Mouse (Mus musculus): ENCODE data around the gene Dolpp1.

Gene Dolpp1

DNA sequence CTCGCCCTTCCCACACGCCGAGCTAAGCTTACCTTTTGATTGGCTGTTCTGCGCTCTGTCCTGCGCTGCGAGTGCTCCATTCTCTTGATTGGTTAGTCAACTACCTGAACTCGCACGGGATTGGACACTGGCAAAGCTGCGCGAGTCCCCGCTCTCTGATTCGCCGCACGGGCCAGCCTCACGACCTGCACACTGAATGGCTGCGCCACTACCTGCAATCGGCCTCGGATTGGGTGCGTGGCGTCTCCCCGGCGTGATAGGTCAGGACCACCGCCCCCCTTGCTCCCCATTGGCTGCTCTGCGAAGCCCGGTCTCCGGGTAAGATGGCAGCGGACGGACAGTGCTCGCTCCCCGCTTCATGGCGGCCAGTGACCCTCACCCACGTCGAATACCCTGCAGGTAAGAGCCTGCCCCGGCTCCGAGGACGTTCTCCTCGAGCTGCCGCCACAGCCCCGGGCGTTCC, at the start of gene Dolpp1:
Gene Dolpp1 (plus strand): TSS at position 141 of the 463 bp plus-strand sequence.
- peak; percentile 98 for DNase-seq (ENCODE audit: low spot score)

DNA sequence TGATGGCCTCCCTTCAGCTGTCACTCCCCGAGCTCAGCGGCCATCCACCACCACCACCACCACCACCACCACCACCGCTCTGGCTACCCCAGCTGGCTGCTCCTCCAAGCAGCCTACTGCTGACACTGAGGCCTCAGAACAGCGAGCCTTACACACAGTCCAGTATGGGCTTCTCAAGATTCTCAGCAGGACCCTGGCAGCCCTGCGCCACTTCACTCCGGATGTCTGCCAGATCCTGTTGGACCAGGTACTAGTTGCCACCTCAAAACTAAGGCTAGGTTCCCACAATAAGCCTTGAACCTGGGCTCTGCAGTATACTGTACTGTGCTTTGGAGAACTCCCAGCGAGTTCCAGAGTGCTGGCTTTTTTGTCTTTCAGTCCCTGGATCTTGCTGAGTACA, 49.5 kb upstream of the Dolpp1 start:
- no peak for DNase-seq (ENCODE audit: low spot score)

DNA sequence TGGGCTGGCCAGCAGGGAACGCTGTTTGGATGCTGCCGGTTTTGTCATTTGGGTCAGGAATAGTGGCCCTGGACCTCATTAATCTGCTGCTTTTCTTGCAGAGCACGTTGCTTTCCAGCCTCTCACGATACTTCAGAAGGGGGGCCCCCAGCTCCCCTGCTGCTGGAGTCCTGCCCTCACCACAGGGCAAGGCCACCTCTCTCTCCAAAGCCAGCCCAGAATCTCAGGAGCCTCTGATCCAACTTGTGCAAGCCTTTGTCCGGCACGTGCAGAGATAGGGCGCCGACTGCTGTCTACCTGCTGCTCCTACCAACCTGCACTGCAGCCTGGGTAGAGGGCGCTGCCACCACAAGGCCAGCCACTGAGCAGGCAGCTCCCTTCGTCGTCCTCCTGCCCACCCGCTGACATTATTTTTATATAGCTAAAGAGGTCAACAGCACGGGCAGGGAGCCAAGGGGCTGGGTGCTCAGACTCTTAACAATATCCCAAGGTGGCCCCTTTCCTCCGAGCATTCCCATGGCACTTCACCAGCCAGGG, 48.4 kb upstream of the Dolpp1 start:
- DNase-seq (ENCODE audit: low spot score) = no peak

DNA sequence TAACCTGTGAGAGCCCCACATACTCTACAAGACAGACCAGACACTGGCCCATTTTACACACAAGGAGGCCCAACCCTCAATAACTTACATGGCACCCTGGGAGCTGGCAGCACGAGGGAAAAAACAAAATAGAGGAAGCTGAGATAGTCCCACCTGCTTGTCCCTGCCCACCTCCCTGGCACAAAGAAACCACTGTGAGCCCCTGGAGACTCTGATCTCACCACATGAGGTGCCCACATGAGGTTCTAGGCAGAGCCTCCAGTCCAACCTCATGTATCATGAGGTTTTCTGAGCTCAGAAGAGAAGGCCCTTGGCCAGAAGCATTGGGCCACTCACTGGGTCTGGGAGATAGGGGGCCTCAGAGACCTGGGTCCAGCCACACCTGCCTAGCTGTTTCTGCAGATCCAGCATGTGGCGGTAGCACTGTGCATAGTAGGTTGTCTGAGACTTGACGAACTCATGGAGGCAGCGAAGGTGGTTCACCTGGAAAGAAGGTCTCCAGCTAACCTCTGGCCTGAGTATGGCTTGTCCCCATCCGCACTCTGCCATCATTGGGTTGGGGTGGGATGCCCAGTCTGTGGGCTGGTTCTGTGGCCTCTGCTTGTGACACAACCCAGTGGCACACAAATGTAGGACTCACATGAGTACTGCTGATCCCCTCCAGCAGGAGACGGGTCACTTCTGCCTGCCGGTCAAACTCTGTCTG, 45.9 kb upstream of the Dolpp1 start:
- DNase-seq (ENCODE audit: low spot score) = no peak

DNA sequence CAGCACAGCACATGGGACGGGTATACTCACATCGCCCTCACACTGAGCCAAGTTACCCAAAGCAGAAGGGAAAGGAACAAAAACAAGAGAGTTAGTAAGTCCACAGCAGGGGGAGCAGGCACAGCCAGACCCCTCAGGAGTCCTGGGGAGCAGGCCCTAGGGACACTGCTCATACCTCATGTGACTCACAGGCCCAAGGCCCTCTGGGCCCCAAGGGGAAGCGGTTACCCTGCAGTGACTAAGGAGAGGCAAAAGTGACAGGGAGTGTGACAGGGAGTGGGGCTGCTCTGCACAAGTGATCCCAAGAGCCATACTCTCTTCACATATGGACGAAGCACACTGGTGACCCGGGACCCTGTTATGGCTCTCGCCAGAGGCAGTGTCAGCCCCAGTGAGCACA, 42.9 kb upstream of the Dolpp1 start:
- DNase-seq (ENCODE audit: low spot score) = no peak

DNA sequence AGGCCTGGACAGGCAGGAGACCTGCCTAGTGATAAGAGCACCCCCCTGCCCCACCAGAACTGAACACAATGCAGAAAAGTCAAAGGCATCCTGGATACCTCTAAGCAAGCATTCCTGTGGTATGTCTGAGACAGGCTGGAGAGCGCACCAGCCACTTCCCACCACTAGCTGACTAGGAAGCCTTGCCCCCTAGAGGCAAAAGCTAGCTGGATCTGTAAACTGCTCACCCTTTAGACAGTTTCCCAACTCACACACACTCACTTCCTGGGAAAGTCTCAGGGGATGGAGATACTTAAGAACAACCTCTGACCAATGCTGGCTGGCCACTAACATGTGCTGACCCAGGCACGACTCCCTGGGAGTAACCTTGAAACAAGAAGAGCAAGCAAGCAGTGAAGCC, 40.9 kb upstream of the Dolpp1 start:
- DNase-seq (ENCODE audit: low spot score) = peak; percentile 33

DNA sequence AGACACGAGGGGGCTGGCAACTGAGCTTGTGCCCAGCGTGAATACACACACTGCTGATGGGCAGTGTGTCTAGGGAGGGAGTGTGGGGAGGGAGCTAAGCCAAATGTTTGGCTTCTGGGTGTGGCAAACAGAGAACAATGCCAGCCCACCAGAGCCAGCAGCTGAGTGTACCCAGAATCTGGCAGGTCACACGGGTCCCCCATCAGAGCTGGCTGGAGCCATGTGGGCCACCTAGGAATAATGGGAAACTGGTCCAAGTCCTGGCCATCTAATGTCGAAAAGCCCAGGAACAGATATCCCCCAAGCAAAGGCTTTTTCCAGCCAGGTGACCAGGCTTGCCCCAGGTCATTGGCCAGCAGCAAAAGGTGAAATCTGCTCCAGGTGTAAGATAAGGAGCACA, 36.2 kb upstream of the Dolpp1 start:
- DNase-seq (ENCODE audit: low spot score) = no peak

DNA sequence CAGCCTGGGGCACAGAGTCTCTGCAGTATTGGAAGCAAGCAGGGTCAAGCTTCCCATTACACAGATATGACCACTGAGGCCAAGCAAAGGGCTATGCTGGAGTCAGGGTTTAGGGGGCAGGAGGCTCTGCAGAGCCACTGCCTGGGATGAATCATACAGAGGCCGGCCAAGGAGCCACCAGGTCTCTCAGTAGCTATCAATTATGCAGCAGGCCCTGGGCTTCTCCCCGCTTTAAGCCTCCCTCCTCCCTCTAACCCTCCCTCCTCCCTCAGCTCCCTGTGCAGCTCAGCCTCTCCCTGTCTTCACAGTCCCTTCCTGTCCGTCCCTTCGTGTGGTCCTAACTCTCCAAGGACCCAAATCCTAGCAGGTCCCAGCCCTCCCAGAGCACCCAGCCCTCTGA, 35.8 kb upstream of the Dolpp1 start:
- DNase-seq (ENCODE audit: low spot score) = peak; percentile 64

DNA sequence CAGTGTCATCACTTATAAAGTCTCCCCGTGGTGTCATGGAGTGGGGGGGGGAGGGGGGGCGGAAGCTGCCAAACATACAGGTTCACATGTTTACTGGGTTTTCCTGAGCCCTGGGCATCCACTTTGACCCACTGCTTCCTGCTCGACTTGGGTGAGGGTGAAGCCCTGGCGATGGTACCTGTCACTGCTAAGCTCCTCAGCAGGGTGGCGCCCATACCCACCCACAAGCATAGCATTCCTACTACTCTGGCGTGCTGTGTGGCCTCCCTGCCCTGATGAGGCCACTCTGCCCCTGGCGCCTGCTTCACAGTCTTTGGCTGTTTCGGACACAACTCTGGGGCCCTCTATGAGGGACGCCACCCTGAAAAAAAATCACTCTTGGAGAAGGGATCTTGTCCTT, 35.1 kb upstream of the Dolpp1 start:
- no peak for DNase-seq (ENCODE audit: low spot score)

DNA sequence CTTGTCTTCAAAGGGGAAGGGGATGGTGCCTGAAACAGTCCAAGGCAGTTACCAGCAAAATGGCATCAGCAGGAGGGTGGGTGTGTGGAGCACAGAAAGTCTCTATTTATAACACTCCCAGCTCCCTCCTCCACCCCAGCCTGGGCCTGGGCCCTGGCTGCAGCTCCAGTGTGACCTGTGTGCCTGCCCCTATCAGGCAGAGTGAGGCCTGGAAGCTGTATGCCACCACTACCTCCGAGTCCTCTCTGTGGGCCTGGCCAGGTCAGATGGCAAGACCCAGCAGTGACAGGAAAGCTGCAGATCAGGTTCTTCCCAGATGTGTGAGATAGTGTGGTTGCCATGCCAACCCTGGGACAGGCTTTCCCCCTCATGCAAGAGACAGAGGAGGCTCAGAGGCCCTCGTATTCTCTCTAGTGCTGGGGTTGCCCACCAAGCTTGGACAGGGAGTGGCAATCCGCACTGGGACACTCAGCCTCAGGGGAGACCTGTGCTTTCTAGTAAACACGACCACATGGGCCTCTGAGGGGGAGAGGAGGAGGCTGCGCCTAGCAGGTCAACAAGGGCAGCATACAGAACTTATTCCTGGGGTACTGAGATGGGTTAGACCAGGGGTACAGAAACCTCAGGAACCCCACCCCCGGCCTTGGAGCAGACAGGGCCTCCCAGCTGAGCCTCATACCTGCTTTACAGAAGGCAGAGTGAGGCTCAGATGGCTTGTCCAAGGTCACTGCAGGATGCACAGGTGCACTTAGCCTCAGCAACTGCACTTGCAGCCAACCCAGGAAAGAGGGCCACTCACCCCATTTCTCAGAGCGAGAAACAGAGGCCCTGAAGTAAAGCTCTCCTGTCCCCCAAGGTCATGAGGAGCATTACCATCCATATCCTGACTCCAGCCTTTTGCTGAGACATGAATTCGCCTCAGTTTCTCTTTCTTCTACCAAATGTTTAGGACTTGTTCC, 34.2 kb upstream of the Dolpp1 start:
- peak; percentile 55 for DNase-seq (ENCODE audit: low spot score)

DNA sequence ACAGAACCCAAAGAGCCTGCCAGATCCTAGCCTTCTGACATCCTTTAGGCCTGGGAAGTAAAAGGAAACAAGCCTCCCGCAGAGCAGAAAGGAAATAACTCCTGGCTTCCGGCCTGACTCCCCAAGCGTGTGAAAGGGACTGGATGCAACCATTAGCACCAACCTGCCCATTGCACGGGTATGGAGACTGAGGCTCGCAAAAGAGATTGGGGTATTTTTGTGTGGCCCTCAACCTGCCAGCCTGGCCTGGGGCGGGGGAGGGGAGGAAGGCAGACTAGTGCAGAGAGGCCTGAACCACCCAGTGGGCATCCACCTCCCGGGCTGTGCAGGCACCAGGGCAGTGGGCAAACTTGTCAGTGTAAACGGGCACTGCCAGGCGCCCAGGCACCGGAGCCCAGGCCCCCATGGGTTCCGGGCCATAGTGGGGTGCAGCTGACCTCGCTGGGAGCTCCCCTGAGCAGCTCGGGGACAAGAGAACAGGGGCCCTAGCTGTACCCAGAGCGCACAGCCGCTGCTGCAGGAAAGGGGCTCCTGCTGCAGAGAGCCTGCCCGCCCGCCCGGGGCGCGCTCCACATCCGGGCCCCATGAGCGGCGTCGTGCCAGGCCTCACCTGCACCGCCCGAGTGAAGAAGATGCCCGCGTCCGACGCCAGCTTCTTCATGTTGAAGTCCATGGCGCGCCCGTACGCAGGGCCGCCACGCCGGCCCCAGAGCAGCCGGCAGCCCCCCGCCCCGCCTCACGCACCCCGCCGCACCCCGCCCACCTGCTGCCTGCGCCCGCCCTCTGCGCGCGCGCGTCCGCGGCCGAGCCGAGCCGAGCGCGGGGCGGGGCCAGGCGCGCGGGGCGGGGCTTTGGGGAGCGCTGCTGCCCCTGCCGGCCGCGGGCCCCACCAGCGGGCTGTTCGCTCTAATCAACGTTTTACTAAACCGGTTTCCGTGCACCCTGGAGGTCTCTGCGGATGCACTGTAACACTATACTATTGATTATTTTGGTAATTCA, 33.2 kb upstream of the Dolpp1 start, which contains the start of gene Sh3glb2:
Gene Sh3glb2 (minus strand): TSS at position 805 of the 999 bp plus-strand sequence.
- DNase-seq (ENCODE audit: low spot score) = peak; percentile 89

DNA sequence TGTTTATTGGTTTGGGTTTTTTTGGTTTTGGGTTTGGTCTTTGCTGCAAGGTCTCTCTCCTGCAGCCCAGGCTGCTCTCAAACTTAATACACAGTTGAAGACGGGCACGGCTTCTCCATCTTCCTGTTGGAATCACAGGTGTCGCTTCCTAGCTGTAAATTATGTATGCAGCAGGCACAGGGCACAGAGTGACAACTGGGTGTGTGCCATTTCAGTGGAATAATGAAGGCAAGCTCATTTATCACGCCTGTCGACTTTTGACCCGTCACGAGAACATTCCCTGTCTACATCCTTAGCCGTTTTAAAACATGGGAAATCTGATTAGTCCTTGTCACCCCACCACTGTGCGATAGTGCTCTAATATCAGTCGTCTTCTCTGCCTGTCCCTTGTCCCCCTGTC, 31.4 kb upstream of the Dolpp1 start:
- no peak for DNase-seq (ENCODE audit: low spot score)

DNA sequence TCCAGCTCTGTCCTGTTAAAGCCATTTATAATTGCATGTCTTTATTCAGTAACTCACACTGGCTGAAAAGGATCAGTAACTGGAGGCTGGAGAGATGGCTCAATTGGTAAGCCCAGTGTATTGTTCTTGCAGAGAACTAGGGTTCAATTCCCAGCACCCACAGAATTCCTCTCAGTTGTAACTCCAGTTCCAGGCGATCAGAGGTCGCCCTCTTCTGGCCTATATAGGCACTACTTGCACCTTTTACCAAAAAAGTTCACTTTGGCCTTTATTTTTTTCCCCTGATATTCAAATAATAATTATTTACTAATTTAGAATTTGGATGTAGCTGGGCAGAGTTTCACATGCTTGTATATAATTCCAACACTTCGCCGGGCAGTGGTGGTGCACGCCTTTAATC, 29.2 kb upstream of the Dolpp1 start:
- DNase-seq (ENCODE audit: low spot score) = no peak

DNA sequence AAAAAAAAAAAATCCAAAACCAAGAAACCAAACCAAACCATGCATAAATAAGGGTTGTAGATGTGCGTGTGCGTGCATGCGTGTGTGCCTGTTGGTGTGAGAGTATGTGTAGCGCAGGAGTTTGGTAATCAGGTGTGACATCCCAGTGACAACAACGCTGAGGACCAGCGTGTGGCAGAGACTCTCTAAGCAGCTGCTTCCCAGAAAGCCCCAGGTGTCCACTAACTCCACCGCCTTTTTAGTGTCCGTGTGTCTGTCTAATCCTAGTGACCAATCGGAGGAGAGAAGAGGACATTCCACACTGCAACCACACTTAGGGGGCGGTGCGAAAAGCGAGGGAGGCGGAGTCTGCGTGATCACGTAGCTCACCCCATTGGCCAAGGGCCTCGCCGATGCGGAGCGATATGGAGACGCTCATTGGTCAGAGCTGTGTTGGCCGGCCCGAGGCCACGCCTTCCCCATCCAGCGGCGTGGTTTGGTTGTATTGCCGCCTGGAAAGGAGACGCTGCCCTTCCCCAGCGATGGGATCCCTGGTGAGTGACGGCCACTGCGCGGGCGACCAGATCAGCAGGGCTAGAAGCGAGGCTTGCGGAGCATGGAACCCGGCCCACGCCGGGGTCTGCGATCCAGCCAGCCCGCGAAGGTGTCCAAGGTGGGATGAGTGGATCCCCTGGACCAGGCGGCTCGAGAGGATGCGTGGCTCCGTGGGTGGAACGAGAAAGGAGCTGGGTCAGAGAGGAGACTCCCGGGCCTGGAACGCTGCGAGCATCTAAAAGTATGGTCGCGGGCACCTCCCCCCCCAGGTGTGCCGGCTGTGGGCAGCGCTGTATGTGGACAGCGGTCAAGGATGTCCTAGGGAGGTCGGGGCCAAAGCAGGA, 28.0 kb upstream of the Dolpp1 start, which contains the start of gene Miga2:
Gene Miga2 (plus strand): TSS at position 461 of the 878 bp plus-strand sequence.
- peak; percentile 98 for DNase-seq (ENCODE audit: low spot score)

DNA sequence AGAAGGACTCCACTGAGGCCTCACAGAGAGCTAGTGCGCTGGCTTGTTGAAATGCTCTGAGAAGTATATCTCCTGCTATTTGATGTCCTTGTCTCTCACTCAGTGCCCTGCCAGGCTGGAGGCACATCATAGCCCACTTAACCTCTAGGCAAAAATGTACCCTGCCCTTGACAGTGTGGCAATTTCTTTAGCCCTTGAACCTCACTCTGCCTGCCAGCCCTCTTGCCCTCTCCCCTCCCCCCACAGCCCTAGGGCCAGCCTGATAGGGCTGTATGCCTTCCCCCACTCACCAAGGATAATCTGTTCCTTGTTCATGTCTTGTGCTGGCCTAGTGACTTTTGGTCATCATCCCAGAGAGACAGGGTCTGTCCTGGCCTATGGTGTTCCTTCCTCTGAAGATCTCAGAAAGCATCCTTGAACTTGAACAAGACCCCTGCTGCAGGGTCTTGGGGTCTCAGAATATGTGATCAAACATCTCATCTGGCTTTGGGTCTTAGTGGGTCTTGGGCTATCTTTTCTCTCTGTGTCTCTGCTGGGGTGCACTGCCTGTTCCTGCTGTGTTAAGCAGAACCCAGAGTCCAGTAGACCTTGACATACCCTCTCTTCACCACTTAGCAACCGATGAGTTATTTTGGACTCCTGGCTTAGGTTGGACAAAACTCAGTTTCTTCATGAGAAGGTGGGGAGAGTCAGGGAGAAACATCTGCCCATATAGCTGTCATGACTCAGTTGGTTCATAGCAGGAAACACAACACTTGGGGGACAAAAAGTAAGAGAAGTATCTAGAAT, 26.6 kb upstream of the Dolpp1 start:
- DNase-seq (ENCODE audit: low spot score) = no peak

DNA sequence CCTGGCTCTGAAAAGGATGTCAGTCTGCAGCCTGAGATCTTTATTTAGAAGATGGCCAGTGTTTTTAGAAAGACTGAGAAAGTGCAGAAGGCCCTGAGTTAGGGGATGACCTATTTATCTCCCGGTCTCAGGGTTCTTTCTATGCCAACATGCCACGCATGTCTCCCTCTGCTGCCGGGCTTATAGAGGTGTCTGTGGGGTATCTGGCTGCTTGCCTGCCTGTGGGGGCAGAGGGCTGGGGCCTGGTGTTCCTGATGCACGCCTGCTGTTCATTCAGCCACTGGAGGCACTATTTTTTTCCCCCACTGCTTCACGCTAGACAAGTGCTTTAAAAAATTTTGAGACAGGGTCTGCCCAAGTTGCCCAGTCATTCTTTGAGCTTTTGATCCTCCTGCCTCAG, 25.9 kb upstream of the Dolpp1 start:
- DNase-seq (ENCODE audit: low spot score) = peak; percentile 68

DNA sequence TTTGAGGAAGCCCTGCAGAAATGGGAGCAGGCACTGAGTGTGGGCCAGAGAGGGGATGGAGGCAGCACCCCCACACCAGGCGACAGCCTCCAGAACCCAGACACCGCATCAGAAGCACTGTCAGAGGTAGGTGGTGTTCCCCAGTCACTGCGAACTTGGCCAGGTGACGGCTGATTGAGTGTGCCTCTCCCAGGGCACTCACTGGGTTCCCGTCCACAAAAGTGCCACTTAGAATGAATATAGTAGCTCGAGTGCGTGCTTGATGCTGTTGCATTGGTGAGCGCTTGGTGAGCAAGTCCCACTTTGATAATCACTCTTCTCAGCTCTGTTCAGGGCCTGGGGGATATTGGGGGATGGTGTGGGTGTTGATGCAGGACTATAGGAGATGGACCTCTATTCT, 20.5 kb upstream of the Dolpp1 start:
- DNase-seq (ENCODE audit: low spot score) = no peak

DNA sequence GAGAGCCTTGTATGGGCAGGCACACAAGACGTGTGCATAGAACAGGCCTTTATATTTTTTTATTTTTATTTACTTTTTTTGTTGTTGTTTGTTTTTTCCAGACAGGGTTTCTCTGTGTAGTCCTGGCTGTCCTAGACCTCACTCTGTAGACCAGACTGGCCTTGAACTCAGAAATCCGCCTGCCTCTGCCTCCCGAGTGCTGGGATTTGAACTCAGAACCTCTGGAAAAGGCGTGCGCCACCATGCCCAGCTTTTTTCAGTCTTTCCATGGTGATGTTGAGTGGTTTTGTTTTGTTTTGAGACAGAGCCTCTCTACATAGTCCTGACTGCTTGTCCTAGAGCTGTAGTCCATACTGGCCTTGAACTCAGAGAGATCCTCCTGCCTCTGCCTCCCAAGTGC, 19.3 kb upstream of the Dolpp1 start:
- no peak for DNase-seq (ENCODE audit: low spot score)

DNA sequence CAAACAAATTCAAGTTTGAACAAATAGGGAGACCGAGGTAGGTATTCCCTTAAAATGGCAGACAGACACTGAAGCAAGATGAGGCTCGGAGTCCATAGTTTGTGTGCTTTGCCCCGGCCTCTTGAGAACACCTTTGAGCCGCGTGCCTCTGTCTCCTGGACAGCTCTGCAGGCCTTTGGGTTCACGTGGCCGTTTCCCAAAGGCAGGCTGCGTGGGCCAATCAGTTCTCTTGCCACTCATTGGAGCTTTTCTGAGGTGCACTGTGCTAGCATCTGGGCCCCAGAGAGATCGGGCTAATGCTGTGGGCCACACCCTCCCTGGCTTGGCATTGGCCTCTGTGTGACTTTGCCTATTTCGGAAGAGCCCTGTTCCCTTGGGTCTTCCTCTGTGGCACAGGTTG, 16.2 kb upstream of the Dolpp1 start:
- DNase-seq (ENCODE audit: low spot score) = no peak

DNA sequence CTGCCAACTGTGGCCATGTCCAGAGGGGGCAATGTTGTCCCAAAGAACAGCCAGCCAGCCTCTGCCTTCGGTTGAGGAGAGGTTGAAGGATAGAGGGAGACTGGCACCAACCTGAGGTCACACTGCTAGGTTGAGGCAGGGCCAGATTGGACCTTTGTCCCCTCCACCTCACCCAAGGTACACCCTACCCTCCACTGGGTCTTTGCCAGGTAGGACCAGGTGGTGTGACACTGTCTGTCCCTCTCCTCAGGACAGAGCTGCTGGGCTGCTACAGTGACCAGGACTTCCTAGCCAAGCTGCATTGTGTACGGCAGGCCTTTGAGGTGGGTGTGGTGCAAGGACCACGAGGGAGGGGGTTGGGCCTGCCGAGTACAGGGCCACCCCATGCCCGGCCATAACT, 14.3 kb upstream of the Dolpp1 start:
- no peak for DNase-seq (ENCODE audit: low spot score)
